Mouse (Mus musculus): ENCODE measurements around the gene Acot1. TPM values are rescaled to one million over a fixed set of nuclear protein-coding genes. Genes with fewer than 3 reads are reported as not detected.
"Not testable (repeated sequence)": the region's sequence is repeated elsewhere in the genome, so short reads cannot be mapped to it uniquely, and the experiment has no call there.

Gene Acot1
- polyA plus RNA-seq, 1 experiment from 2014 or later: 89.4 TPM

DNA sequence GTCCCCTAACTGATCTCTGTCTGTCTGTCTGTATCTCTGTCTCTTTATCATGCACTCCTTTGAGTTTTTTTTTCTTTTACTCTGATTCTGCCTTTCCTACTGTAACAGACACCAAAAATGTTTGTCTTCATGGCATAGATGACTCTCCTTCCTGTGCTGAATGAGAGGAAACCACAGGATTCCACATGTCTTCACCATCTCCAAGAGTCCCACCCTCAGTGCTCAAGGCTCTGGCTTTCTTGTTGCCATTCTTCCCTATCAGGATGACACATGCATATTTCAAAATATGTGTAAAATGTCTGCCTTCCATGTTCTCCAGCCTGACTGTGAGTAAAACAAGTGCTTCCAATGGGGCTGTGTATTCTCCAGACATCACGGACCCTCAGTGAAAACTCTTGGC lies 37.6 kb downstream of the Acot1 start:
- ATAC-seq: no peak
- Histone ChIP-seq H3K4me2 (ENCODE audit: low read length) (no peak overlapping the region), H3K4me1 (ENCODE audit: control insufficient read depth, insufficient read depth, low read length) (no peaks in the 10 kb centered on the region), H3K9ac (ENCODE audit: low read depth, low read length) (no peak overlapping the region), H3K27ac (ENCODE audit: low read length) (no peak overlapping the region), H3K36me3 (ENCODE audit: control insufficient read depth, insufficient read depth, low read length) (no peaks in the 10 kb centered on the region), H3K27me3 (ENCODE audit: control insufficient read depth, insufficient read depth, low read depth, low read length) (no peaks in the 10 kb centered on the region; the same call in 1 of the 2 replicates), H3K4me3 (ENCODE audit: low read depth, low read length) (no peak overlapping the region), H3K9me3 (replicated peaks; ENCODE audit: control insufficient read depth, low read length, poor library complexity, severe bottlenecking) (peaks cover 5% of the 10 kb centered on the region; the same call in 1 of the 2 replicates)
- WGBS: 93% methylated on average over 1 of the region's 1 CpGs

DNA sequence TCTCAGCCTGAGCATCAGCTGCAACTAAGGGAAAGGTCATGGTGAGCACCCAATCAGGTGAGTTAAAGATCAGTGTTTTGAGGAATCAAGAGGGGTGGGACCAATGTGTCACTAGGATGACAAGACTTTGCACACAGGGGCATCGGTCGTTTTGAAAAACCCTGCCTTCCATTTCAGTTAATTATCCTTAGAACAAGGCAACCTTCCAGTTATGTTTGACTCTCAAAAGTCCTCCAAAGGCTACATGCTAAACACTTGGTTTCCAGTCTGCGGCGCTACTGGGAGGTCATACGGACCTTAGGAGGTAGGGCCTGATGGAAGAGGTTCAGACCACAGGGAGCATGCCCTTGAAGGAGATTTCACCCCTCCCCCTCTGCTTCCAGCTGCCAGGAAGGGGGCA lies 41.5 kb downstream of the Acot1 start:
- not testable (repeated sequence) for H3K9me3 ChIP-seq (replicated peaks; ENCODE audit: control insufficient read depth, low read length, poor library complexity, severe bottlenecking); H3K4me3 ChIP-seq (ENCODE audit: low read depth, low read length); ATAC-seq; H3K4me1 ChIP-seq (ENCODE audit: control insufficient read depth, insufficient read depth, low read length); H3K27ac ChIP-seq (ENCODE audit: low read length); H3K4me2 ChIP-seq (ENCODE audit: low read length); H3K9ac ChIP-seq (ENCODE audit: low read depth, low read length); H3K27me3 ChIP-seq (ENCODE audit: control insufficient read depth, insufficient read depth, low read depth, low read length); H3K36me3 ChIP-seq (ENCODE audit: control insufficient read depth, insufficient read depth, low read length)
- WGBS: 79% methylated on average over 5 of the region's 5 CpGs

- peak within 1 kb of the TSS; percentile 73 for H3K4me2 ChIP-seq (ENCODE audit: low read length)
- H3K4me3 ChIP-seq (ENCODE audit: low read depth, low read length): peak within 1 kb of the TSS; percentile 46
- no peak within 1 kb of the TSS for H3K27ac ChIP-seq (ENCODE audit: low read length)
- 73% methylated on average over 5 of the region's 5 CpGs for WGBS
- peaks cover 5% of the 10 kb centered on the region; the same call in 1 of the 2 replicates for H3K9me3 ChIP-seq (replicated peaks; ENCODE audit: control insufficient read depth, low read length, poor library complexity, severe bottlenecking)
- ATAC-seq: no peak
- peaks cover 3% of the 10 kb centered on the region; the same call in 1 of the 2 replicates for H3K27me3 ChIP-seq (ENCODE audit: control insufficient read depth, insufficient read depth, low read depth, low read length)
- no peak within 1 kb of the TSS for H3K9ac ChIP-seq (ENCODE audit: low read depth, low read length)
- no peaks in the 10 kb centered on the region for H3K36me3 ChIP-seq (ENCODE audit: control insufficient read depth, insufficient read depth, low read length)
- H3K4me1 ChIP-seq (ENCODE audit: control insufficient read depth, insufficient read depth, low read length): peaks cover 4% of the 10 kb centered on the region; the same call in 1 of the 2 replicates
These were observed 42.7 kb downstream of the Acot1 start, which contains the start of gene Acot3 for GRCm38 (mm10) chr12:84051937-84052474. TSS of gene Acot3 (plus strand) at chr12:84052144.

- Histone ChIP-seq H3K36me3 (ENCODE audit: control insufficient read depth, insufficient read depth, low read length) (no peaks in the 10 kb centered on the region), H3K4me2 (ENCODE audit: low read length) (peak overlapping the region; percentile 73; the same call in 1 of the 2 replicates), H3K27me3 (ENCODE audit: control insufficient read depth, insufficient read depth, low read depth, low read length) (peaks cover 3% of the 10 kb centered on the region; the same call in 1 of the 2 replicates), H3K4me1 (ENCODE audit: control insufficient read depth, insufficient read depth, low read length) (peaks cover 4% of the 10 kb centered on the region; the same call in 1 of the 2 replicates), H3K9me3 (replicated peaks; ENCODE audit: control insufficient read depth, low read length, poor library complexity, severe bottlenecking) (peaks cover 5% of the 10 kb centered on the region; the same call in 1 of the 2 replicates), H3K4me3 (ENCODE audit: low read depth, low read length) (no peak overlapping the region), H3K9ac (ENCODE audit: low read depth, low read length) (no peak overlapping the region), H3K27ac (ENCODE audit: low read length) (no peak overlapping the region)
- ATAC-seq: no peak
- 94% methylated on average over 7 of the region's 7 CpGs for WGBS
These were observed 43.3 kb downstream of the Acot1 start for GRCm38 (mm10) chr12:84052609-84053008.

GRCm38 (mm10) chr12:84053173-84053572 lies 43.9 kb downstream of the Acot1 start:
- peak overlapping the region; percentile 73 for H3K4me2 ChIP-seq (ENCODE audit: low read length)
- peaks cover 3% of the 10 kb centered on the region; the same call in 1 of the 2 replicates for H3K27me3 ChIP-seq (ENCODE audit: control insufficient read depth, insufficient read depth, low read depth, low read length)
- no peak overlapping the region for H3K27ac ChIP-seq (ENCODE audit: low read length)
- H3K4me3 ChIP-seq (ENCODE audit: low read depth, low read length): peak overlapping the region; percentile 46
- H3K4me1 ChIP-seq (ENCODE audit: control insufficient read depth, insufficient read depth, low read length): peaks cover 4% of the 10 kb centered on the region; the same call in 1 of the 2 replicates
- 8% methylated on average over 16 of the region's 16 CpGs for WGBS
- peak overlapping the region; percentile 53 for H3K9ac ChIP-seq (ENCODE audit: low read depth, low read length)
- peaks cover 4% of the 10 kb centered on the region; the same call in 1 of the 2 replicates for H3K9me3 ChIP-seq (replicated peaks; ENCODE audit: control insufficient read depth, low read length, poor library complexity, severe bottlenecking)
- no peak for ATAC-seq
- H3K36me3 ChIP-seq (ENCODE audit: control insufficient read depth, insufficient read depth, low read length): no peaks in the 10 kb centered on the region

DNA sequence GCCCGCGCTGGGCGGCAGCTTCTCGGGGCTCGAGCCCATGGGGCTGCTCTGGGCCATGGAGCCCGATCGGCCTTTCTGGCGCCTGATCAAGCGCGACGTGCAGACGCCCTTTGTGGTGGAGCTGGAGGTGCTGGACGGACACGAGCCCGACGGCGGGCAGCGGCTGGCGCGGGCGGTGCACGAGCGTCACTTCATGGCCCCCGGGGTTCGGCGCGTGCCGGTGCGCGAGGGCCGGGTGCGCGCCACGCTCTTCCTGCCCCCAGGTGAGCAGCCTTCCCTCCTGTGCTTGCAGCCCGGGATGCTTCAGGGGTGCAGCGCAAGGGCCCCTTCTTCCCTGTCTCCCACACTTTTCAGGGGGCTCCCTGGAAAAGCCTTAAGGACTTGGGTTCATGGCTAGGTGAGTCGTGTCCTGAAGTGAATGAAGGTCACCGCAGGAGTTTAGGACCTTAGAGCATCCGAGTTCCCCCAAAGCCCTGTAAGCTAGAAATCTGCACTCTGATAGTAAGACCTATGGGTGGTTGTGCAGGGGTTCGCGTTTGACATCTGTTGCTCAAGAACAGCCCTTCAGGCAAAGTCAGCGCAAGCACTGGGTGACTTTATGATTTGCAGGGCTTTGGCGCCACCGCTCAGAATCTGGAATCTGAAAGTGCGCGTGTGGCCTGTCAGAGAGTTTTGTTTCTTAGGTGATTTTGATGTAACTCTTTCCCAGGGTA lies 44.5 kb downstream of the Acot1 start:
- ATAC-seq: peak; percentile 14; the same call in 1 of the 2 replicates
- WGBS: 3% methylated on average over 28 of the region's 46 CpGs
- Histone ChIP-seq H3K27me3 (ENCODE audit: control insufficient read depth, insufficient read depth, low read depth, low read length) (peaks cover 3% of the 10 kb centered on the region; the same call in 1 of the 2 replicates), H3K4me3 (ENCODE audit: low read depth, low read length) (peak overlapping the region; percentile 46), H3K27ac (ENCODE audit: low read length) (no peak overlapping the region), H3K4me1 (ENCODE audit: control insufficient read depth, insufficient read depth, low read length) (peaks cover 4% of the 10 kb centered on the region; the same call in 1 of the 2 replicates), H3K9ac (ENCODE audit: low read depth, low read length) (peak overlapping the region; percentile 53), H3K36me3 (ENCODE audit: control insufficient read depth, insufficient read depth, low read length) (no peaks in the 10 kb centered on the region), H3K4me2 (ENCODE audit: low read length) (peak overlapping the region; percentile 73), H3K9me3 (replicated peaks; ENCODE audit: control insufficient read depth, low read length, poor library complexity, severe bottlenecking) (no peaks in the 10 kb centered on the region)

DNA sequence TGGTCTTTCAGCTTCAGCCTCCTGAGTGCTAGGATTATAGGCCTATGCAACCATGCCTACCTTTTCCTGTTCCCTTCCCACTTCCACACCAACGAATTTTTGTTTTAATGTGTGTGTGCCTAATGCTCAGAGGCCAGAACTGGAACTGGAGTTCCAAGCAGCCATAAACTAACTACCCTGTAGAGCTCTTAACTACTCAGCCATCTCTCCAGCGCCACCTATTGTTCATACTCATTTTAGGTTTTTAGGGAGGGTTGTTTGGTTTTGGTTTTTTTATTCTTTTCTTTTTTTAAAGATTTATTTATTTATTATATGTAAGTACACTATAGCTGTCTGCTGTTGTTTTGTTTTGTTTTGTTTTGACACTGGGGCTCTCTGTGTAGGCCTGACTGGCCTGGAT lies 51.7 kb downstream of the Acot1 start:
- Histone ChIP-seq H3K9ac (ENCODE audit: low read depth, low read length) (no peak overlapping the region), H3K4me1 (ENCODE audit: control insufficient read depth, insufficient read depth, low read length) (no peaks in the 10 kb centered on the region), H3K27me3 (ENCODE audit: control insufficient read depth, insufficient read depth, low read depth, low read length) (no peaks in the 10 kb centered on the region; the same call in 1 of the 2 replicates), H3K36me3 (ENCODE audit: control insufficient read depth, insufficient read depth, low read length) (no peaks in the 10 kb centered on the region), H3K9me3 (replicated peaks; ENCODE audit: control insufficient read depth, low read length, poor library complexity, severe bottlenecking) (no peaks in the 10 kb centered on the region), H3K4me3 (ENCODE audit: low read depth, low read length) (no peak overlapping the region), H3K4me2 (ENCODE audit: low read length) (no peak overlapping the region), H3K27ac (ENCODE audit: low read length) (no peak overlapping the region)
- ATAC-seq: no peak
- 39% methylated on average over 2 of the region's 2 CpGs for WGBS

DNA sequence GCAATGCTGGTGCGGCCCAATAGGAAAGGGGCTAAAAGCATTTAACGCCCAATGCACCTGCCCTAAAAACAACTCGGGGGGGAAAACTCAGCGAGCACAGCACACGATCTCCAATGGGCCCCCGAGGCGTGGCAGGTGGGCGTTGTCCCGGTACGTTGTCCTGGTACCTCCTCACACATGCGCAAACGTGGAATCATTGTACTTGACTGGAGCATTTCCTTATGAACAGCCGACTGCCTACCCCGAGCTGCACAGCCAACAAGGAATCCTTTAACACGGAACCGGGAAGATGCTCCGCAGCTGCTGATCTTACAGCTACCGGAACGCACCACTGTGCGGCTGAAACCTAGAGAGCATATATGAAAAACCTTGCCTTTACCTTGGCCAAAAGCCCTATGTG lies 53.0 kb downstream of the Acot1 start:
- Histone ChIP-seq H3K27ac (ENCODE audit: low read length) (no peak overlapping the region), H3K9me3 (replicated peaks; ENCODE audit: control insufficient read depth, low read length, poor library complexity, severe bottlenecking) (no peaks in the 10 kb centered on the region), H3K36me3 (ENCODE audit: control insufficient read depth, insufficient read depth, low read length) (no peaks in the 10 kb centered on the region), H3K27me3 (ENCODE audit: control insufficient read depth, insufficient read depth, low read depth, low read length) (no peaks in the 10 kb centered on the region), H3K4me1 (ENCODE audit: control insufficient read depth, insufficient read depth, low read length) (no peaks in the 10 kb centered on the region), H3K4me3 (ENCODE audit: low read depth, low read length) (no peak overlapping the region), H3K4me2 (ENCODE audit: low read length) (no peak overlapping the region), H3K9ac (ENCODE audit: low read depth, low read length) (no peak overlapping the region)
- 94% methylated on average over 20 of the region's 20 CpGs for WGBS
- no peak for ATAC-seq

DNA sequence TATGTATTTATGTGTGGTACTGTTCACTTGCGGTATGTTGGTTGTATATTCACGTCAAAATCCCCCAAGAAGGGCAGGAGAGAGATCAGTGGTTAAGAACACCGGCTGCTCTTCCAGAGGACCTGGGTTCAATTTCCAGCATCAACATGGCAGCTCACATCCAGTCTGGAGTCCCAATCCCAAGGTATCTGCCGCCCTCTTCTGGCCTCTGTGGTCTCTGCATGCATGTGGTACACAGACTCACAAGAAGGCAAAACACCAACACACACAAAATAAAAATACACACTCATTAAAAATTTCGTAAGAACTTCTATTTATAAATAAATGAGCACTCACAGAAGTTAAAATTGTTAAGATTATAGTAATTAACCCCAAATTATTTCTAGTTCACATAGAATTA lies 53.9 kb downstream of the Acot1 start:
- H3K9ac ChIP-seq (ENCODE audit: low read depth, low read length): no peak overlapping the region
- H3K27ac ChIP-seq (ENCODE audit: low read length): no peak overlapping the region
- H3K4me3 ChIP-seq (ENCODE audit: low read depth, low read length): no peak overlapping the region
- H3K36me3 ChIP-seq (ENCODE audit: control insufficient read depth, insufficient read depth, low read length): no peaks in the 10 kb centered on the region
- H3K4me1 ChIP-seq (ENCODE audit: control insufficient read depth, insufficient read depth, low read length): no peaks in the 10 kb centered on the region
- no peak overlapping the region for H3K4me2 ChIP-seq (ENCODE audit: low read length)
- H3K27me3 ChIP-seq (ENCODE audit: control insufficient read depth, insufficient read depth, low read depth, low read length): peaks cover 6% of the 10 kb centered on the region
- 74% methylated on average over 5 of the region's 5 CpGs for WGBS
- no peaks in the 10 kb centered on the region for H3K9me3 ChIP-seq (replicated peaks; ENCODE audit: control insufficient read depth, low read length, poor library complexity, severe bottlenecking)
- ATAC-seq: no peak
